Mouse (Mus musculus): Measurements from ENCODE around the gene Slfnl1.

- TF ChIP-seq POLR2A (IDR thresholded peaks at IDR 0.05; ENCODE audit: insufficient read depth, low read length) (no peak), CTCF (IDR thresholded peaks at IDR 0.05; ENCODE audit: low read depth, low read length) (no peak), EP300 (IDR thresholded peaks at IDR 0.05; ENCODE audit: insufficient read depth, low read depth, low read length) (no peak)
Measured at GRCm38 (mm10) chr4:120571691-120572090, 39.7 kb downstream of the Slfnl1 start.

Data from ES-Bruce4 (cell line).